Comparison of ENCODE assay signal across 8 mouse cellular contexts in genomic region chr11:62879220-62880048, GRCm38 (mm10). TPM values are rescaled to one million over a fixed set of nuclear protein-coding genes. Genes with fewer than 3 reads are reported as not detected.
DNase-seq lines count a peak whose midpoint lies in the region; ATAC-seq lines count a peak whose summit lies in the region.

Gene Tvp23b (plus strand): TSS chr11:62879455.

- intact Hi-C loops in heart, postnatal 14 days (cut with DNase I), result no loop called here

- H3K9me3 ChIP-seq in forebrain, embryonic 14.5 days (replicated peaks; ENCODE audit: control insufficient read depth, low read length), result no peaks in the 10 kb centered on the region
- H3K9me3 ChIP-seq in neural tube, embryonic 15.5 days (replicated peaks), result no peaks in the 10 kb centered on the region

- H3K27me3 ChIP-seq in forebrain, embryonic 14.5 days (replicated peaks; ENCODE audit: control insufficient read depth, insufficient read depth, low read length), result no peaks in the 10 kb centered on the region
- no peaks in the 10 kb centered on the region for H3K27me3 ChIP-seq in neural tube, embryonic 15.5 days (replicated peaks)

- ATAC-seq in forebrain, embryonic 14.5 days, result peak; percentile 98
- ATAC-seq in neural tube, embryonic 15.5 days (ENCODE audit: low FRiP score), result peak; percentile 98

- H3K4me2 ChIP-seq in forebrain, embryonic 14.5 days (ENCODE audit: low read length), result peak within 1 kb of the TSS; percentile 68
- peak within 1 kb of the TSS; percentile 74 for H3K4me2 ChIP-seq in neural tube, embryonic 15.5 days

- H3K36me3 ChIP-seq in forebrain, embryonic 14.5 days (ENCODE audit: control insufficient read depth, insufficient read depth, low read length), result 0 out of 2 replicates have a peak, but pooled peaks cover 7% of the 10 kb centered on the region
- peaks cover 5% of the 10 kb centered on the region for H3K36me3 ChIP-seq in neural tube, embryonic 15.5 days

- no peaks in the 10 kb centered on the region for H3K4me1 ChIP-seq in forebrain, embryonic 14.5 days (ENCODE audit: control insufficient read depth, insufficient read depth, low read length)
- peaks cover 16% of the 10 kb centered on the region for H3K4me1 ChIP-seq in neural tube, embryonic 15.5 days

- peak; percentile 98 for DNase-seq in ES-CJ7 (ENCODE audit: low read depth, low spot score)
- peak; percentile 98 for DNase-seq in cerebellum, adult 11 months
- DNase-seq in forebrain, embryonic 14.5 days (ENCODE audit: low spot score), result peak; percentile 99
- peak; percentile 98 to 99 for DNase-seq in heart, postnatal 14 days
- DNase-seq in layer of hippocampus, adult 11-12 months (ENCODE audit: low spot score), result peak; percentile 98
- peak; percentile 97 to 98 for DNase-seq in lung, adult 18-20 months
- peak; percentile 98 for DNase-seq in testis, postnatal 14 days (ENCODE audit: low spot score)

- 2% methylated on average over 55 of the region's 55 CpGs for WGBS in forebrain, embryonic 14.5 days
- WGBS in neural tube, embryonic 15.5 days, result 1% methylated on average over 55 of the region's 55 CpGs

- H3K9ac ChIP-seq in forebrain, embryonic 14.5 days (ENCODE audit: low read length), result peak within 1 kb of the TSS; percentile 84
- peak within 1 kb of the TSS; percentile 87 for H3K9ac ChIP-seq in neural tube, embryonic 15.5 days (replicated peaks)

- H3K27ac ChIP-seq in forebrain, embryonic 14.5 days (ENCODE audit: low read depth, low read length), result peak within 1 kb of the TSS; percentile 76
- peak within 1 kb of the TSS; percentile 90 for H3K27ac ChIP-seq in neural tube, embryonic 15.5 days (replicated peaks)

- H3K4me3 ChIP-seq in forebrain, embryonic 14.5 days (ENCODE audit: low read depth, low read length), result peak within 1 kb of the TSS; percentile 67
- peak within 1 kb of the TSS; percentile 87 for H3K4me3 ChIP-seq in neural tube, embryonic 15.5 days (replicated peaks)

RNA-seq across cellular contexts. Expression of gene Tvp23b, which starts in this region (rescaled TPM):
- 55.7 and 61.1 TPM in 2 replicates for polyA plus RNA-seq in forebrain, embryonic 14.5 days (2014; fragmentation: Nextera tagmentation; extraction: Ambion mirVana)
- total RNA-seq in heart, postnatal 14 days (2021), result 10 to 100 TPM; 18.5 to 19.2 TPM
- polyA plus RNA-seq in neural tube, embryonic 15.5 days (2015; fragmentation: Nextera tagmentation; extraction: Ambion mirVana), result 54.0 and 55.4 TPM in 2 replicates

Comparison
In these comparisons a context has a peak if more than half of its experiments do, and no peak if none do; other contexts are left out.
1. Peak in every context shown above with its lines: DNase-seq, ATAC-seq, H3K4me3 ChIP-seq and H3K27ac ChIP-seq.